Mouse (Mus musculus): ENCODE measurements at regions not wholly inside any gene's neighbourhood (a gene's known extent, or its start where the extent isn't known, plus 50 kb on each side); places are given as distances from the start of the nearest gene placed in this dataset.

GRCm38 (mm10) chr5:60049053-60049452, 1759.6 kb upstream of the G6pd2 start:
- H3K27me3 ChIP-seq (ENCODE audit: control insufficient read depth in 1 of 2, insufficient read depth in 2 of 2, low read length in 2 of 2), result no peaks in the 10 kb centered on the region
- no peaks in the 10 kb centered on the region for H3K36me3 ChIP-seq (ENCODE audit: control insufficient read depth in 1 of 2, insufficient read depth in 2 of 2, low read length in 2 of 2)
- H3K4me3 ChIP-seq (ENCODE audit: control insufficient read depth in 1 of 2, insufficient read depth in 1 of 2, low read depth in 2 of 2, low read length in 2 of 2), result no peak overlapping the region
- no peak overlapping the region for H3K9ac ChIP-seq (ENCODE audit: control insufficient read depth, low read depth, low read length, poor library complexity, severe bottlenecking)
- no peaks in the 10 kb centered on the region for H3K79me2 ChIP-seq (ENCODE audit: control insufficient read depth, insufficient read depth, low read length, poor library complexity)
- no peak for DNase-seq (ENCODE audit: low read depth, low spot score)
- no peaks in the 10 kb centered on the region for H3K9me3 ChIP-seq (replicated peaks; ENCODE audit: insufficient read depth, low read length)
- H3K4me1 ChIP-seq (ENCODE audit: control insufficient read depth in 1 of 2, insufficient read depth in 2 of 2, low read length in 2 of 2), result no peaks in the 10 kb centered on the region
- no peak overlapping the region for H3K27ac ChIP-seq (ENCODE audit: control insufficient read depth, low read depth, low read length)
- TF ChIP-seq ETS1 (IDR thresholded peaks at IDR 0.05; ENCODE audit: low read depth, low read length) (no peak), BHLHE40 (IDR thresholded peaks at IDR 0.05; ENCODE audit: borderline replicate concordance, low read depth, low read length) (no peak), TCF12 (IDR thresholded peaks at IDR 0.05; ENCODE audit: low read depth, low read length) (no peak), GATA1 (IDR thresholded peaks at IDR 0.05; ENCODE audit: low read depth, low read length) (no peak)

- H3K27ac ChIP-seq (ENCODE audit: control insufficient read depth, low read depth, low read length), result no peak overlapping the region
- no peaks in the 10 kb centered on the region for H3K36me3 ChIP-seq (ENCODE audit: control insufficient read depth in 1 of 2, insufficient read depth in 2 of 2, low read length in 2 of 2)
- no peaks in the 10 kb centered on the region for H3K79me2 ChIP-seq (ENCODE audit: control insufficient read depth, insufficient read depth, low read length, poor library complexity)
- no peaks in the 10 kb centered on the region for H3K9me3 ChIP-seq (replicated peaks; ENCODE audit: insufficient read depth, low read length)
- H3K4me3 ChIP-seq (ENCODE audit: control insufficient read depth in 1 of 2, insufficient read depth in 1 of 2, low read depth in 2 of 2, low read length in 2 of 2), result no peak overlapping the region
- H3K4me1 ChIP-seq (ENCODE audit: control insufficient read depth in 1 of 2, insufficient read depth in 2 of 2, low read length in 2 of 2), result no peaks in the 10 kb centered on the region
- H3K9ac ChIP-seq (ENCODE audit: control insufficient read depth, low read depth, low read length, poor library complexity, severe bottlenecking), result no peak overlapping the region
- DNase-seq (ENCODE audit: low read depth, low spot score), result no peak
- H3K27me3 ChIP-seq (ENCODE audit: control insufficient read depth in 1 of 2, insufficient read depth in 2 of 2, low read length in 2 of 2), result no peaks in the 10 kb centered on the region
- TF ChIP-seq GABPA (IDR thresholded peaks at IDR 0.05; ENCODE audit: low read depth, low read length) (no peak), ZNF384 (IDR thresholded peaks at IDR 0.05; ENCODE audit: low read depth, low read length) (no peak), RAD21 (IDR thresholded peaks at IDR 0.05; ENCODE audit: low read depth, low read length) (no peak), BHLHE40 (IDR thresholded peaks at IDR 0.05; ENCODE audit: borderline replicate concordance, low read depth, low read length) (no peak), RCOR1 (IDR thresholded peaks at IDR 0.05; ENCODE audit: low read depth, low read length) (no peak), MAFK (IDR thresholded peaks at IDR 0.05; ENCODE audit: borderline replicate concordance, low read depth, low read length) (no peak), EP300 (IDR thresholded peaks at IDR 0.05; ENCODE audit: low read depth in 1 of 2, low read length in 2 of 2) (no peak), TAL1 (IDR thresholded peaks at IDR 0.05; ENCODE audit: low read length) (no peak), ZMIZ1 (IDR thresholded peaks at IDR 0.05; ENCODE audit: low read depth, low read length) (no peak), SMC3 (IDR thresholded peaks at IDR 0.05; ENCODE audit: low read depth, low read length) (no peak), POLR2AphosphoS5 (IDR thresholded peaks at IDR 0.05; ENCODE audit: borderline replicate concordance, low read depth, low read length) (no peak), POLR2A (IDR thresholded peaks at IDR 0.05; ENCODE audit: control insufficient read depth in 1 of 2, insufficient read depth in 1 of 2, low read depth in 1 of 2, low read length in 2 of 2, poor library complexity in 1 of 2) (no peak), MAZ (IDR thresholded peaks at IDR 0.05; ENCODE audit: low read depth, low read length) (no peak)
Measured at GRCm38 (mm10) chr5:60061178-60061577, 1747.4 kb upstream of the G6pd2 start.

All from MEL (cell line).